Comparison of ENCODE assay signal across 21 mouse cellular contexts in genomic region chr1:161183677-161184076, GRCm38 (mm10). TPM values are rescaled to one million over a fixed set of nuclear protein-coding genes. Genes with fewer than 3 reads are reported as not detected.
DNase-seq lines count a peak whose midpoint lies in the region; ATAC-seq and TF ChIP-seq lines count a peak whose summit lies in the region.
"Had no signal": no experiment of that assay in that cellular context is flagged by ENCODE, and none has a peak within 500 bp of the region (broad histone marks: within the 10 kb centered on the region; RNA-seq: fewer than 3 reads in every experiment).

No protein-coding gene starts in this region.

- TF ChIP-seq CTCF in CH12.LX (conservative IDR thresholded peaks at IDR 0.05 in 1 of 2, IDR thresholded peaks at IDR 0.05 in 1 of 2; ENCODE audit: low read depth in 2 of 2, low read length in 2 of 2), result no peak

- no peak for ATAC-seq in heart, embryonic 16.5 days (replicated peaks; ENCODE audit: extremely low read depth, insufficient read depth, low FRiP score)
- ATAC-seq in heart, embryonic 11.5 days (replicated peaks; ENCODE audit: insufficient number of reproducible peaks, low FRiP score, low TSS enrichment), result no peak
- no peak for ATAC-seq in embryonic facial prominence, embryonic 12.5 days (ENCODE audit: insufficient number of reproducible peaks, insufficient read depth, low FRiP score, low TSS enrichment)
- no peak for ATAC-seq in limb, embryonic 14.5 days (ENCODE audit: low FRiP score, low read depth)
- ATAC-seq: lung, postnatal 0 days had no signal

- no peaks in the 10 kb centered on the region for H3K79me2 ChIP-seq in CH12.LX (replicated peaks; ENCODE audit: control insufficient read depth, extremely low read depth, insufficient read depth, poor library complexity, severe bottlenecking)

- no peak for TF ChIP-seq RAD21 in CH12.LX (IDR thresholded peaks at IDR 0.05; ENCODE audit: low read depth, low read length)

- in situ Hi-C loops in CH12.LX (cut with MboI; ENCODE audit: low pct_ligation_motif_present, low pct_unique_long_range_greater_than_20kb, low sequenced_read_pairs), result loop anchor here (25.0 kb wide), 2 partner anchors 246 to 321 kb away; no protein-coding TSS in a partner anchor

- no peaks in the 10 kb centered on the region for H3K27me3 ChIP-seq in heart, embryonic 16.5 days (ENCODE audit: control insufficient read depth, insufficient read depth, low read length)
- no peaks in the 10 kb centered on the region for H3K27me3 ChIP-seq in heart, embryonic 11.5 days (ENCODE audit: control insufficient read depth, insufficient read depth, low read length)
- H3K27me3 ChIP-seq in CH12.LX (replicated peaks), result no peaks in the 10 kb centered on the region
- no peaks in the 10 kb centered on the region for H3K27me3 ChIP-seq in embryonic facial prominence, embryonic 12.5 days
- no peaks in the 10 kb centered on the region for H3K27me3 ChIP-seq in limb, embryonic 14.5 days (ENCODE audit: control insufficient read depth, insufficient read depth, low read length)
- H3K27me3 ChIP-seq: midbrain, embryonic 12.5 days had no signal

- H3K27ac ChIP-seq in heart, embryonic 16.5 days (ENCODE audit: low read length), result no peak overlapping the region
- no peak overlapping the region for H3K27ac ChIP-seq in heart, embryonic 11.5 days (ENCODE audit: low read depth, low read length)
- H3K27ac ChIP-seq in CH12.LX (ENCODE audit: insufficient read depth, low read depth), result no peak overlapping the region
- peak overlapping the region; percentile 57; the same call in 1 of the 2 replicates for H3K27ac ChIP-seq in embryonic facial prominence, embryonic 12.5 days
- no peak overlapping the region for H3K27ac ChIP-seq in limb, embryonic 14.5 days (replicated peaks; ENCODE audit: low read depth, low read length)
- H3K27ac ChIP-seq: midbrain, embryonic 12.5 days had no signal

- no peak for DNase-seq in CH12.LX (ENCODE audit: extremely low read depth)
- no peak for DNase-seq in limb, embryonic 14.5 days (ENCODE audit: low spot score)
- DNase-seq in thymus, postnatal 4 days, result no peak
- DNase-seq in right cerebral cortex, adult 18-20 months, result no peak
- no peak for DNase-seq in spleen, postnatal 4 days (ENCODE audit: low spot score in 2 of 2)
- DNase-seq: cerebellum, postnatal 14 days; heart, postnatal 36 days; kidney, adult 2 months had no signal

- H3K36me3 ChIP-seq in heart, embryonic 16.5 days (ENCODE audit: control insufficient read depth, insufficient read depth), result no peaks in the 10 kb centered on the region
- H3K36me3 ChIP-seq in heart, embryonic 11.5 days (ENCODE audit: control insufficient read depth, insufficient read depth, low read length), result no peaks in the 10 kb centered on the region
- H3K36me3 ChIP-seq in CH12.LX (replicated peaks in 1 of 2; ENCODE audit: control insufficient read depth in 1 of 2, insufficient read depth in 1 of 2, low read length in 1 of 2), result no peaks in the 10 kb centered on the region
- no peaks in the 10 kb centered on the region for H3K36me3 ChIP-seq in embryonic facial prominence, embryonic 12.5 days
- H3K36me3 ChIP-seq in limb, embryonic 14.5 days (ENCODE audit: control insufficient read depth, insufficient read depth, low read length), result no peaks in the 10 kb centered on the region
- H3K36me3 ChIP-seq: G1E; midbrain, embryonic 12.5 days had no signal

- peak overlapping the region; percentile 15; the same call in 1 of the 2 replicates for H3K4me2 ChIP-seq in heart, embryonic 16.5 days (ENCODE audit: low read depth, low read length)
- H3K4me2 ChIP-seq in heart, embryonic 11.5 days, result no peak overlapping the region
- H3K4me2 ChIP-seq in CH12.LX (ENCODE audit: insufficient read depth, low read depth, poor library complexity, severe bottlenecking), result peak overlapping the region; percentile 91
- peak overlapping the region; percentile 31 for H3K4me2 ChIP-seq in embryonic facial prominence, embryonic 12.5 days (replicated peaks)
- peak overlapping the region; percentile 10; the same call in 1 of the 2 replicates for H3K4me2 ChIP-seq in limb, embryonic 14.5 days (replicated peaks; ENCODE audit: low read depth, low read length, severe bottlenecking)
- H3K4me2 ChIP-seq: liver, embryonic 11.5 days; midbrain, embryonic 12.5 days had no signal

- dilution Hi-C loops in CH12.LX (cut with MboI; ENCODE audit: extremely low pct_ligation_motif_present, extremely low pct_unique_long_range_greater_than_20kb, low sequenced_read_pairs), result no loop called here

- TF ChIP-seq EP300 in CH12.LX (IDR thresholded peaks at IDR 0.05; ENCODE audit: low read length), result no peak

- no peak for TF ChIP-seq POLR2A in CH12.LX (IDR thresholded peaks at IDR 0.05; ENCODE audit: low read depth, low read length)
- TF ChIP-seq POLR2A in limb, embryonic 14.5 days (IDR thresholded peaks at IDR 0.05; ENCODE audit: borderline replicate concordance, extremely low read depth, insufficient read depth, insufficient read length), result no peak

- H3K4me1 ChIP-seq in heart, embryonic 16.5 days (ENCODE audit: control insufficient read depth, insufficient read depth, low read length), result no peaks in the 10 kb centered on the region
- no peaks in the 10 kb centered on the region for H3K4me1 ChIP-seq in heart, embryonic 11.5 days (ENCODE audit: control insufficient read depth, insufficient read depth, low read length)
- peaks cover 3 to 5% of the 10 kb centered on the region in 2 experiments; a peak in 2 of 4 replicates for H3K4me1 ChIP-seq in CH12.LX (ENCODE audit: control insufficient read depth in 1 of 2, insufficient read depth in 2 of 2)
- peaks cover 4% of the 10 kb centered on the region for H3K4me1 ChIP-seq in embryonic facial prominence, embryonic 12.5 days
- H3K4me1 ChIP-seq in limb, embryonic 14.5 days (ENCODE audit: control insufficient read depth, insufficient read depth, low read length), result no peaks in the 10 kb centered on the region; the same call in 1 of the 2 replicates
- H3K4me1 ChIP-seq: midbrain, embryonic 12.5 days had no signal

- 58% methylated on average over 9 of the region's 9 CpGs for WGBS in heart, embryonic 16.5 days
- 66% methylated on average over 9 of the region's 9 CpGs for WGBS in heart, embryonic 11.5 days (ENCODE audit: insufficient replicate concordance)
- WGBS in embryonic facial prominence, embryonic 12.5 days, result 30% methylated on average over 9 of the region's 9 CpGs
- WGBS in limb, embryonic 14.5 days, result 44% methylated on average over 9 of the region's 9 CpGs

- no peak overlapping the region for H3K4me3 ChIP-seq in heart, embryonic 16.5 days (ENCODE audit: low read length)
- H3K4me3 ChIP-seq in heart, embryonic 11.5 days (ENCODE audit: low read depth, low read length), result no peak overlapping the region
- H3K4me3 ChIP-seq in CH12.LX (replicated peaks in 1 of 3; ENCODE audit: low read depth in 2 of 3, low read length in 2 of 3, poor library complexity in 1 of 3), result peak overlapping the region in 2 of 3 experiments; percentile 24 to 41
- no peak overlapping the region for H3K4me3 ChIP-seq in embryonic facial prominence, embryonic 12.5 days
- no peak overlapping the region for H3K4me3 ChIP-seq in limb, embryonic 14.5 days (replicated peaks; ENCODE audit: low read length)
- H3K4me3 ChIP-seq: erythroblast, embryonic 14.5 days; midbrain, embryonic 12.5 days had no signal

- peaks cover 6% of the 10 kb centered on the region for H3K9me3 ChIP-seq in heart, embryonic 16.5 days (replicated peaks; ENCODE audit: control insufficient read depth, low read length)
- H3K9me3 ChIP-seq in heart, embryonic 11.5 days (replicated peaks; ENCODE audit: control insufficient read depth, low read length), result no peaks in the 10 kb centered on the region; the same call in 1 of the 2 replicates
- H3K9me3 ChIP-seq in CH12.LX (replicated peaks; ENCODE audit: low read length), result peaks cover 4% of the 10 kb centered on the region
- H3K9me3 ChIP-seq in embryonic facial prominence, embryonic 12.5 days, result no peaks in the 10 kb centered on the region; the same call in 1 of the 2 replicates
- no peaks in the 10 kb centered on the region for H3K9me3 ChIP-seq in limb, embryonic 14.5 days (ENCODE audit: control insufficient read depth, low read length)
- H3K9me3 ChIP-seq: G1E; midbrain, embryonic 12.5 days had no signal

- H3K9ac ChIP-seq in heart, embryonic 16.5 days (ENCODE audit: low read length), result no peak overlapping the region
- no peak overlapping the region for H3K9ac ChIP-seq in heart, embryonic 11.5 days (ENCODE audit: low read depth, low read length)
- H3K9ac ChIP-seq in CH12.LX (ENCODE audit: insufficient read depth, low read depth), result peak overlapping the region; percentile 85
- H3K9ac ChIP-seq in embryonic facial prominence, embryonic 12.5 days, result no peak overlapping the region
- no peak overlapping the region for H3K9ac ChIP-seq in limb, embryonic 14.5 days (ENCODE audit: low read depth, low read length, severe bottlenecking)
- H3K9ac ChIP-seq: midbrain, embryonic 12.5 days had no signal

RNA-seq across cellular contexts. Expression of gene Tex50, which starts 24.6 kb away (rescaled TPM):
- polyA plus RNA-seq in heart, embryonic 16.5 days (2015; fragmentation: Nextera tagmentation; extraction: Ambion mirVana), result 0.20 and 0.31 TPM in 2 replicates
- polyA plus RNA-seq in heart, embryonic 11.5 days (2014; fragmentation: Nextera tagmentation; extraction: Ambion mirVana), result 0.17 TPM in 1 of 2 replicates, not detected in the other
- not detected in 2 replicates for total RNA-seq in CH12.LX (2012; rRNA removed)
- total RNA-seq in CH12.LX (2014; rRNA removed), result not detected in 2 replicates
- not detected in 2 replicates for polyA plus RNA-seq in CH12.LX (2012; ENCODE audit: insufficient read length, low read depth)
- 0.45 and 0.49 TPM in 2 replicates for polyA plus RNA-seq in embryonic facial prominence, embryonic 12.5 days (2016; fragmentation: Nextera tagmentation; extraction: Ambion mirVana)
- not detected in 2 replicates for polyA plus RNA-seq in limb, embryonic 14.5 days (2012; rRNA removed)
- polyA plus RNA-seq in limb, embryonic 14.5 days (2014; fragmentation: Nextera tagmentation; extraction: Ambion mirVana), result not detected in 2 replicates
- total RNA-seq: adrenal gland, postnatal 36 days; G1E; gastrocnemius, postnatal 4 days; heart, postnatal 36 days had no signal
- polyA plus RNA-seq: C2C12; erythroblast, embryonic 14.5 days; G1E; kidney, adult 2 months; liver, embryonic 11.5 days; lung, postnatal 0 days; neural tube, embryonic 11.5 days; spleen, adult 2 months had no signal

RNA-seq across cellular contexts. Expression of gene Ankrd45, which starts 41.2 kb away (rescaled TPM):
- 3.8 and 4.6 TPM in 2 replicates for polyA plus RNA-seq in heart, embryonic 16.5 days (2015; fragmentation: Nextera tagmentation; extraction: Ambion mirVana)
- 2.5 and 3.0 TPM in 2 replicates for polyA plus RNA-seq in heart, embryonic 11.5 days (2014; fragmentation: Nextera tagmentation; extraction: Ambion mirVana)
- total RNA-seq in CH12.LX (2012; rRNA removed) (not detected in 2 replicates), CH12.LX (2014; rRNA removed) (not detected in 2 replicates)
- 0.23 TPM in 1 of 2 replicates, not detected in the other for polyA plus RNA-seq in CH12.LX (2012; ENCODE audit: insufficient read length, low read depth)
- polyA plus RNA-seq in embryonic facial prominence, embryonic 12.5 days (2016; fragmentation: Nextera tagmentation; extraction: Ambion mirVana), result 4.3 and 5.7 TPM in 2 replicates
- polyA plus RNA-seq in limb, embryonic 14.5 days (2012; rRNA removed), result 1.5 and 2.1 TPM in 2 replicates
- polyA plus RNA-seq in limb, embryonic 14.5 days (2014; fragmentation: Nextera tagmentation; extraction: Ambion mirVana), result 1.1 and 1.5 TPM in 2 replicates
- total RNA-seq: gastrocnemius, postnatal 4 days had no signal
- polyA plus RNA-seq: erythroblast, embryonic 14.5 days; G1E; spleen, adult 2 months had no signal

RNA-seq across cellular contexts. Expression of gene Klhl20, which starts 52.4 kb away (rescaled TPM):
- 11.4 and 13.4 TPM in 2 replicates for polyA plus RNA-seq in heart, embryonic 16.5 days (2015; fragmentation: Nextera tagmentation; extraction: Ambion mirVana)
- 14.4 and 14.9 TPM in 2 replicates for polyA plus RNA-seq in heart, embryonic 11.5 days (2014; fragmentation: Nextera tagmentation; extraction: Ambion mirVana)
- 8.3 and 9.7 TPM in 2 replicates for total RNA-seq in CH12.LX (2012; rRNA removed)
- 7.2 and 7.9 TPM in 2 replicates for total RNA-seq in CH12.LX (2014; rRNA removed)
- polyA plus RNA-seq in CH12.LX (2012; ENCODE audit: insufficient read length, low read depth), result 16.0 and 16.3 TPM in 2 replicates
- polyA plus RNA-seq in embryonic facial prominence, embryonic 12.5 days (2016; fragmentation: Nextera tagmentation; extraction: Ambion mirVana), result 18.8 and 22.0 TPM in 2 replicates
- polyA plus RNA-seq in limb, embryonic 14.5 days (2012; rRNA removed), result 18.6 and 20.5 TPM in 2 replicates
- 19.3 and 20.6 TPM in 2 replicates for polyA plus RNA-seq in limb, embryonic 14.5 days (2014; fragmentation: Nextera tagmentation; extraction: Ambion mirVana)

Comparison
In these comparisons a context has a peak if more than half of its experiments do, and no peak if none do; other contexts are left out.
1. H3K4me3 ChIP-seq: peak in CH12.LX (2 of 3); none in heart, embryonic 16.5 days (single experiment), heart, embryonic 11.5 days (single experiment), embryonic facial prominence, embryonic 12.5 days (single experiment) and limb, embryonic 14.5 days (single experiment).